Mouse (Mus musculus) cerebellum, adult 2 months (tissue): Measurements from ENCODE around the gene Prr23a1.

Experiments used
- CTCF ChIP-seq: fragments of 200-500 bp; IDR thresholded peaks from 2 replicates; pipeline ENCODE4 v1.5.1; 2011; ENCODE audit warnings: low read depth, mild to moderate bottlenecking, control low read depth, low read length, moderate library complexity, borderline replicate concordance; ENCODE audit not compliant: insufficient read depth
- POLR2A ChIP-seq: fragments of 200-500 bp; IDR thresholded peaks from 2 replicates; pipeline ENCODE4 v1.6.1; 2011; ENCODE audit warnings: low read length, control low read depth, borderline replicate concordance; ENCODE audit not compliant: insufficient read depth

GRCm38 (mm10) chr9:98856210-98856609 is 13.9 kb downstream of the Prr23a1 start, which contains the start of gene Prr23a2:
- TF ChIP-seq CTCF (no peak), POLR2A (no peak)
